Mouse (Mus musculus) intestine, postnatal 0 days (tissue): ENCODE data around the gene G530012D18Rik. TPM values are rescaled to one million over a fixed set of nuclear protein-coding genes. Genes with fewer than 3 reads are reported as not detected.
"Not testable (repeated sequence)": the region's sequence is repeated elsewhere in the genome, so short reads cannot be mapped to it uniquely, and the experiment has no call there.

Experiments
- ATAC-seq: fragments of 200-750 bp; cut with Nextera tagmentation; 2 replicates; pipeline ENCODE4 v1.8.0; 2017; ENCODE audit warnings: mild to moderate bottlenecking, moderate TSS enrichment, moderate library complexity
- H3K27ac ChIP-seq: fragments of 300-500 bp; sonication (generic); 2 replicates; pipeline ENCODE4 v1.5.1; 2014; ENCODE audit warnings: mild to moderate bottlenecking, low read depth, low read length, moderate library complexity
- H3K27me3 ChIP-seq: fragments of 300-500 bp; sonication (generic); replicated peaks from 2 replicates; pipeline ENCODE4 v1.6.1; 2014; ENCODE audit warnings: low read length, mixed read lengths; ENCODE audit not compliant: control insufficient read depth, insufficient read depth
- H3K36me3 ChIP-seq: fragments of 300-500 bp; sonication (generic); 2 replicates; pipeline ENCODE4 v1.6.1; 2014; ENCODE audit warnings: mild to moderate bottlenecking, moderate library complexity; ENCODE audit not compliant: control insufficient read depth, insufficient read depth
- H3K4me1 ChIP-seq: fragments of 300-500 bp; sonication (generic); replicated peaks from 2 replicates; pipeline ENCODE4 v1.6.1; 2014; ENCODE audit warnings: antibody characterized with exemption, low read length, mixed read lengths; ENCODE audit not compliant: control insufficient read depth, insufficient read depth
- H3K4me2 ChIP-seq: fragments of 300-500 bp; sonication (generic); replicated peaks from 2 replicates; pipeline ENCODE4 v1.6.1; 2014; ENCODE audit warnings: low read depth, mild to moderate bottlenecking, moderate library complexity
- H3K4me3 ChIP-seq: fragments of 300-500 bp; sonication (generic); 2 replicates; pipeline ENCODE4 v1.5.1; 2014; ENCODE audit warnings: low read depth, low read length
- H3K9ac ChIP-seq: fragments of 300-500 bp; sonication (generic); 2 replicates; pipeline ENCODE4 v1.6.1; 2014; ENCODE audit warnings: mild to moderate bottlenecking, low read depth, low read length
- H3K9me3 ChIP-seq: fragments of 300-500 bp; sonication (generic); 2 replicates; pipeline ENCODE4 v1.6.1; 2016; ENCODE audit warnings: mixed run types; ENCODE audit not compliant: control insufficient read depth
- WGBS: fragments of 180-500 bp; shearing (Covaris S2); extraction: QIAGEN DNeasy Blood & Tissue Kit; methylation state at CpG from one replicate; pipeline ENCODE4 v1.1.7; 2014; 5-methylcytosine and 5-hydroxymethylcytosine counted together
- polyA plus RNA-seq: library from polyadenylated mRNA; unstranded; fragments of >200 nt; fragmentation: Nextera tagmentation; extraction: Ambion mirVana; gene quantifications from 2 replicates; pipeline ENCODE4 v1.2.1, GENCODE M21; 2015

G530012D18Rik gene
- polyA plus RNA-seq = not detected in 2 replicates

DNA sequence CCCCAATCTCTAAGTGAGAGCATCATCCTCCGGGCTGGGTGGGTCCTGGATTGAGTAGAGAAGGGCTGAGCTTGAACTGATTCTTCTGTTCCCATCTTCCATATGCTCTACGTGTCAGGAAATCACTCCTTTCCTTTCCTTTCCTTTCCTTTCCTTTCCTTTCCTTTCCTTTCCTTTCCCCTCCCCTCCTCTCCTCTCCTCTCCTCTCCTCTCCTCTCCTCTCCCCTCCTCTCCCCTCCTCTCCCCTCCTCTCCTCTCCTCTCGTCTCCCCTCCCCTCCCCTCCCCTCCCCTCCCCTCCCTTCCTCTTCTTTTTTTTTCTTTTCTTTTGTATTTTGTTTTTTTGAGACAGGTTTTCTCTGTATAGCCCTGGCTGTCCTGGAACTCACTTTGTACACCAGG, at the start of gene G530012D18Rik:
TSS of gene G530012D18Rik (plus strand) at position 301 of the 400 bp plus-strand sequence.
- not testable (repeated sequence) for H3K9me3 ChIP-seq, H3K4me3 ChIP-seq, ATAC-seq, H3K27ac ChIP-seq, H3K9ac ChIP-seq, H3K4me2 ChIP-seq, H3K36me3 ChIP-seq, H3K27me3 ChIP-seq, H3K4me1 ChIP-seq
- WGBS = 62% methylated on average over 2 of the region's 3 CpGs

DNA sequence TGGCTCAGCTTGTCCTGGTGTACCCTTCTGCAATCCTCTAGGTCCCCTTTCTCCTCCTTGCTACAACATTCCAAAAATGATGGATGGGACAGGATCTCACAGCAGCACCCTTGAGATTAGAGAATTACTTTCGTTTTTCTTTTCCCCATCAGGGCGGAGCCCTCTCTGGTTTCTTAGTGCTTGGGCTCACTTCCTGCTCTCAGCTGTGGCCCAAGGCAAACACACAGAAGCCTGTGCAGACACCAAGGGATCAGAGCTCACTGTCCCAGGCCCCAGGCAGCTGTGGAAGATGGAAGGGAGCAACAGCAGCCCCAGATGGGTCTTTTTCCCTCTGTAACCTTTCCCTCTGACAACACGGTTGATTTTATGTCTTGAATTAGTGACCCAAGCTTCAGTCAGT, 49.1 kb upstream of the G530012D18Rik start:
- ATAC-seq, H3K27me3 ChIP-seq, H3K36me3 ChIP-seq, H3K4me1 ChIP-seq, H3K27ac ChIP-seq, H3K9ac ChIP-seq, H3K4me2 ChIP-seq, H3K4me3 ChIP-seq, H3K9me3 ChIP-seq: not testable (repeated sequence)
- 57% methylated on average over 3 of the region's 3 CpGs for WGBS

DNA sequence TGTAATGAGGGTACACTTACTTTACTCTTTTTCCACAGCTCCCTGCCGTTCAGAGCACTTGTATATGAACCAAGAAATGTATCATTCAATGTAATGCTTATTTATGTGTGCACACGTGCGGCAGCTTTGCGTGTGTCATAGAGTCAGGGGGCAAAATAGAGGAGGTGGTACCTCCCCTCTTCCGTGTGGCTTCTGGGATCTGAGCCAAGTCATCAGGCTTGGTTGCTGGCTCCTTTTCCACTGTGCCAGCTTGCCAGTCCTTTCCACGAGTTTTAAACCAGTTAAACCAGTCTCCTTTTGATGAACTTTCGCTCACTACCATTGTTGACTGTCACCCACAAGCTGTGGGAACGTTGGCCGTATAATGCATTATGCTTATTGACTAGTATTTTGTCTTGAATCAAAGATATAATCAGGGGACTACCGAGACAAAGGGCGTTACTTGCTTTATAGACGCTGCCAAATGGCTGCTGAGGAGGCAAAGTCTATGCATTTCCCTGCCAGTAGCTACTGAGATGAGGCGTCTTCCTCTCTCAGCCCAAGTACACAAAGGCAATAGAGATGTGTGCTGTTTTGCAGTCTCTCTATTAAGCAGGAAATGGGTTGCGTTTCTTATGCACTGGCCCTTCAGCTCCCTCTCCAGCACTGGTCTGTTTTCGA, 46.9 kb upstream of the G530012D18Rik start:
- 78% methylated on average over 13 of the region's 15 CpGs for WGBS
- H3K4me1 ChIP-seq, H3K36me3 ChIP-seq, ATAC-seq, H3K27me3 ChIP-seq, H3K9me3 ChIP-seq, H3K4me3 ChIP-seq, H3K4me2 ChIP-seq, H3K9ac ChIP-seq, H3K27ac ChIP-seq: not testable (repeated sequence)

DNA sequence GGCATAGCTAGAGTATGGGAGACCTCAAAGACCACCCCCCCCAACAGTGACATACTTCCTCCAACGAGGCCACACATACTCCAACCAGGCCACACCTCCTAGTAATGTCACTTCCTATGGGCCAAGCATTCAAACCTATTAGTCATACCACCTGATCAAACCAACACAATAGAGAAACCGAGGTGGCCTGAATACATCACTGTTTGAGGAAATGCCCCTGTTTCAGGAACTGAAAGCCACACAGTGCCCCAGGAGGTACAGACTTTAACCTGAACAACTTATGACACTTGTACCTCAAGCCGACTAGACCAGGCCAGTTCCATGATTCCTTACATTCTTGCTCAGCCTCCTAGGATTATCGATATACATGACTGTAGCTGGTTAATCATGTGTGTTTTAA, 31.7 kb upstream of the G530012D18Rik start:
- H3K9me3 ChIP-seq, H3K27me3 ChIP-seq, ATAC-seq, H3K4me3 ChIP-seq, H3K27ac ChIP-seq, H3K4me2 ChIP-seq, H3K4me1 ChIP-seq, H3K36me3 ChIP-seq, H3K9ac ChIP-seq: not testable (repeated sequence)
- WGBS = 76% methylated on average over 3 of the region's 4 CpGs

DNA sequence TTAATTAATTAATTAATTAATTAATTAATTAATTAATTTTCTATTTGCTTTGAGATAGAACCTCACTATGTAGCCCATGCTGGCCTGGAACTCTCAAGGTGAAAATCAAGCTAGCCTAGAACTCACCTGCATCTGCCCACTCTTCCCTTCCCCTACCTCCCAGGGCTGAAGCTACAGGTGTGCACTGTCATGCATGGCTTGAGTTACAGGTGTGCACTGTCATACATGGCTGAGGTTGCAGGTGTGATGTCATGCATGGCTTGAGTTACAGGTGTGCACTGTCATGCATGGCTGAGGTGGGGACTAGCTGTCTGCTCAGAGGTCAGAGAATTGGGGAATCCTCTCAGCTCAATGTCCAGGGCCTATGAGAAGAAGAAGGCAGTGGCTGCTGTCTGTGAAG, 29.0 kb upstream of the G530012D18Rik start:
- not testable (repeated sequence) for H3K9ac ChIP-seq, H3K4me1 ChIP-seq, H3K27ac ChIP-seq, H3K27me3 ChIP-seq, H3K4me2 ChIP-seq, ATAC-seq, H3K9me3 ChIP-seq, H3K36me3 ChIP-seq, H3K4me3 ChIP-seq

DNA sequence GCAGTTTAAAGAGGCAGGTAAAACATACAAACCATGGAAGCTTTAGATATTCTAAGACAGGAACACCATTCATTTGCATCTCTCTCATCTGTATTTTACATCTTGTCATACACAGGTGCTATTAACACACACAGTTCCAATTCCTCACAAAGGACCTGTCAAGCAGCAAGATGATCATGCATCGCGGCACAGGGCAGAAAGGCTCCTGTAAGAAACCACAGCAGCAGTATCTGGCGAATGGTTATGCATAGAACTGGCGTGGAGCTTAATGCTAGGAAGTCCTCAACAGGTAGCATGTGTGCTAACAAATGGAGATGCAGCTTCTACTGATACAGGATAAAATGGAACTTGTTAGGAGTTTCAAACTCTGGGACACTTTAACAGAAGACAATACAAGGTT, 20.2 kb upstream of the G530012D18Rik start:
- WGBS = 81% methylated on average over 4 of the region's 4 CpGs

DNA sequence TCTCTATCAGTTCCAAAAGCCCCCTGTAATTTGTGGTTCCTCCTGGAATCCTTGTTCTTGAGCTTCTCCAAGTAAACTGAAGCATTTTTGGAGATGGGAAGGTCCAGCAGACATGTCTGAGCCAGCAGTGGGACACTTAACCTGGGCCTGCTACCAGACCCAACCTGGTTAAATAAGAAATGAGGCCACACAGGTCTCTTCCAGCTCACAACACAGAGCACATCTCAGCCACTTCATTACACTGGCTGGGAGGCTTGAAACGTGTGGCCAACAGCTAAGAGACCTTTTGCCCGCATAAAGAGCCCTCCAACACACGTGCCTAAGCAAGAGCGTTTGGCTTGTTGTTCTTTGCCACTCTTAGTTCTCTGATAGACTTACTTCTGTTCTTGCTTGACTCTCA, 1.9 kb upstream of the G530012D18Rik start:
- not testable (repeated sequence) for H3K9me3 ChIP-seq, H3K4me1 ChIP-seq, H3K27me3 ChIP-seq, ATAC-seq, H3K9ac ChIP-seq, H3K4me2 ChIP-seq, H3K36me3 ChIP-seq, H3K4me3 ChIP-seq, H3K27ac ChIP-seq
- WGBS = 72% methylated on average over 4 of the region's 4 CpGs

More for the DNA sequence above, 20.2 kb upstream of the G530012D18Rik start:
- not testable (repeated sequence) for H3K36me3 ChIP-seq, H3K9me3 ChIP-seq, H3K9ac ChIP-seq, H3K4me3 ChIP-seq, H3K4me2 ChIP-seq, H3K27me3 ChIP-seq, H3K4me1 ChIP-seq, H3K27ac ChIP-seq, ATAC-seq

DNA sequence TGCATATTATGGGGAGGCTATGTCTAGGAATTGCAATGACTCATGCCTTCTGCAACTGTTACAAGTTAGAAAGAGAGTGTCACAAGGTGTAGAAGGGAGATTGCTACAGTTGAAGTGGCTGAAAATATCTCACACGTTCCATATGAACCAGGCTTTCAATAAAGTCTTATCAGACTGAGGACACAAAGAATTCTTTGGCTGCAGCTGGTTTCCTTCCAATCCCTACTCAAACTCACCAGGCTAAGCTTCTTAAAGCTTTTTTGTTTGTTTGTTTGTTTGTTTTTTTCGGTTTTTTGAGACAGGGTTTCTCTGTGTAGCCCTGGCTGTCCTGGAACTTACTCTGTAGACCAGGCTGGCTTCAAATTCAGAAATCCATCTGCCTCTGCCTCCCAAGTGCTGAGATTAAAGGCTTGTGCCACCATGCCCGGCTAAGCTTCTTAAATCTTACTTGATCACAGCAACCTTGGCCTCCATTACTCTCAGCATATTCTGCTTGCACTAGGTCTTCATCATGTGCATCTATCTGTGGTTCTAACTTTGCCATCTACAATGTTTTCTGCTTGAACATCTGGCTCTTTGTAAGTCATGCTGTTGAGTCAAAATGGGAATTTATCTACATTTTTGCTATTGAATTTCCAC, 3.0 kb downstream of the G530012D18Rik start:
- 52% methylated on average over 2 of the region's 3 CpGs for WGBS
- H3K27me3 ChIP-seq, H3K4me2 ChIP-seq, H3K27ac ChIP-seq, ATAC-seq, H3K9me3 ChIP-seq, H3K4me1 ChIP-seq, H3K36me3 ChIP-seq, H3K9ac ChIP-seq, H3K4me3 ChIP-seq: not testable (repeated sequence)

DNA sequence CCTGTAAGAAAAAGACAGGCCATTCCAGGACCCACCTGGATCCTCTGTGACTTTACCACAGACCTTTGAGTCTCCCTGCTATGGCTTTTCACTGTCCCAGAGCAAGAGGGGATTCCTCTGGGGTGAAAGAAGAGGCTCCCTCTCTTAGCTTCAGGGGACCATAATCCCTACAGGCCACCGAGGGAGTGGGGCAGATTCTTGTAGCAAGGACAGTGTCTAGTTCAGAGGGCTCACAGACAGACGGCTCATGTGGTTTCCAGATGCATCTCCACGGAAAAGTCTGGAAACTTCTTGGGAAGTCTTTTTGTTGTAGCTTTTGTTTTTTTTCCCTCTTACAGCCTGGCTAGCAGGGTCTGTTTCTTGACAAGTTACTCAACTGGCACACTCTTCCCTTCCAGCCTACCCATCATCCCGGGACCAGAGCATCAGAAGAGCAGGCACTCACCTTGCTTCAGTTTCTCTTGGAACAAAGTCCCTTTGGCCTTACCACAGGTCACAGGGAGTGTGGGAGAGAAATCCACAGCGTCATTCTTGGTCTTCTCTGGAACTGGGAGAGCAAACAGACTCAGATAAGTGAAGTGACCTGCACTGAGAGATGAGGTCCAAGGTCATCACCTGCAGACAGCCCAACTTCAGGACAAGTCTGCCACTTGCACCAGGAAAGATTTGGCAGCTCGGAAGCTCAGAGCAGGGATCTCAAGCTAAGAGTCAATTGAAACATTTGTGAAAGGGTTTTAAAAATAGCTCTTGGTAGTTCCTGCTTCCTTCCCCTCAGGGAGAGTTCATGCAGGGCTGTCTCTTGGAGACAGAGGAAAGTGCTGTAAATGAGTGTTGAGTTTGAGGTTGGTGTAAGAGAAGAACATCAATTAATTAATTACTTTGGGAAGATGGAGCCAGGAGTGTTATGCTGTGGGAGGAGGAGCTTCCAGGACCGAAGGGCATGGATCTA, 4.0 kb downstream of the G530012D18Rik start:
- H3K9me3 ChIP-seq, H3K36me3 ChIP-seq, H3K4me2 ChIP-seq, H3K9ac ChIP-seq, ATAC-seq, H3K4me1 ChIP-seq, H3K27me3 ChIP-seq, H3K27ac ChIP-seq, H3K4me3 ChIP-seq: not testable (repeated sequence)
- WGBS = 69% methylated on average over 6 of the region's 7 CpGs
